Mouse (Mus musculus): ENCODE results near the gene Mex3a. TPM values are rescaled to one million over a fixed set of nuclear protein-coding genes. Genes with fewer than 3 reads are reported as not detected.

Gene Mex3a
- polyA plus RNA-seq, 1 experiment from 2014 or later: 37.4 TPM

DNA sequence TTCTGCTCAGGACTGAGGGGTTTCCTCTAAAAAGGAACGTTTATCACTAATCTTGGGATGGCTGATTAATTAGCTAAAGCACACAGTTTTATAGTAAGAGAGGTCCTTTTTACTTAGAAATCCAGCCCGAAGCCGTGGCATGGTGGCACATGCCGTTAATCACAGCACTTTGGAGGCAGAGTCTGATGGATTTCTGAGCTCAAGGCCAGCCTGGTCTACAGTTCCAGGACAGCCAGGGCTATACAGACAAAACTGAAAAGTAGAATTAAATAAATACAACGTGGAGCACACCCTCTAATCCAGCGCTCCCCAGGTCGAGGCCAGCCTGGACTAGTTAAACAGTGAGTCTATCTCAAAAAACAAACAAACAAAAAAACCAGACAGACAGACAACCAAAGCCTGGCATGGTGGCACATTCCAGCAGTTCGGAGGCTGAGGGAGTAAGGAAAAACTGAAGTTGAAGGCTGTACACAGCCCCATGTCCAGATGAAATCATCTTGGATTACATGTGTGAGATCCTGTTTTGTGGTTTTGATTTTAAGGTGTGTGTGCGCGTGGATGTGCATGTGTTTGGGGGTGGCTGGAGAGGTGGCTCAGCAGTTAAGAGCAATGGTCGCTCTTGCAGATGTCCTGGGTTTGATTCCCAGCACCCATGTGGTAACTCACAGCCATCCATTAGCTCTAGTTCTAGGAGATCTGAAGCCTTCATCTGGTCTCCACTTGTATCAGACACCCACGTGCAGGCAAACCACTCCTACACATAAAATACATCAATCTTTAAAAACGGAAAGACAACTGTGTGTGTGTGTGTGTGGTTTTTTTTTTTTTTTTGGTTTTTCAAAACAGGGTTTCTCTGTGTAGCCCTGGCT lies 21.5 kb upstream of the Mex3a start:
- Histone ChIP-seq H3K9me3 (no peaks in the 10 kb centered on the region), H3K27ac (replicated peaks) (peak overlapping the region; percentile 93), H3K4me3 (peak overlapping the region; percentile 56), H3K4me1 (peaks cover 69% of the 10 kb centered on the region), H3K27me3 (replicated peaks; ENCODE audit: low read depth, poor library complexity, severe bottlenecking) (no peaks in the 10 kb centered on the region), H3K36me3 (replicated peaks) (no peaks in the 10 kb centered on the region)
- 55% methylated on average over 13 of the region's 13 CpGs for WGBS
- DNase-seq (ENCODE audit: low spot score): no peak

DNA sequence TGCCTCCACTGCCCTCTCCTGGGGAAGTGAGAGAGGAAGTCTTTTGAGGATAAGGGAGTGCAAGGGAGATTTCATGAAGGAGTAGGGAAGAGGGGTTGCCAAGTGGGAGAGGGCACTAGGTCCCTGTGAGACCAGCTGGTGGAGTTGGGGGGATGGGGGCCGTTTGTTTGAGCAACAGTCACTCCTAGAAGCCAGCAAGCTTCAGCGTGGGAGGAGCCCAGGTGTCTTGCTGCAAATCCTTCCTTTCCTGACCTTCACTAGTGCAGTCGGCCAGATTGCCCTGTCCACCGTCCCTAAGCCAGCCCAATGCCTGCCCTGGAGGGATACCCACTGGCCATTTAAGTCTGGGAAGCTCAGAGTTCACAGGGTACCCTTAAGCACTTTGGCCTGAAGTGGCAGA lies 20.6 kb upstream of the Mex3a start:
- peak overlapping the region; percentile 93 for H3K27ac ChIP-seq (replicated peaks)
- H3K4me3 ChIP-seq: no peak overlapping the region
- H3K9me3 ChIP-seq: no peaks in the 10 kb centered on the region
- peaks cover 60% of the 10 kb centered on the region for H3K4me1 ChIP-seq
- H3K36me3 ChIP-seq (replicated peaks): no peaks in the 10 kb centered on the region
- H3K27me3 ChIP-seq (replicated peaks; ENCODE audit: low read depth, poor library complexity, severe bottlenecking): no peaks in the 10 kb centered on the region
- WGBS: 57% methylated on average over 4 of the region's 4 CpGs
- DNase-seq (ENCODE audit: low spot score): no peak

DNA sequence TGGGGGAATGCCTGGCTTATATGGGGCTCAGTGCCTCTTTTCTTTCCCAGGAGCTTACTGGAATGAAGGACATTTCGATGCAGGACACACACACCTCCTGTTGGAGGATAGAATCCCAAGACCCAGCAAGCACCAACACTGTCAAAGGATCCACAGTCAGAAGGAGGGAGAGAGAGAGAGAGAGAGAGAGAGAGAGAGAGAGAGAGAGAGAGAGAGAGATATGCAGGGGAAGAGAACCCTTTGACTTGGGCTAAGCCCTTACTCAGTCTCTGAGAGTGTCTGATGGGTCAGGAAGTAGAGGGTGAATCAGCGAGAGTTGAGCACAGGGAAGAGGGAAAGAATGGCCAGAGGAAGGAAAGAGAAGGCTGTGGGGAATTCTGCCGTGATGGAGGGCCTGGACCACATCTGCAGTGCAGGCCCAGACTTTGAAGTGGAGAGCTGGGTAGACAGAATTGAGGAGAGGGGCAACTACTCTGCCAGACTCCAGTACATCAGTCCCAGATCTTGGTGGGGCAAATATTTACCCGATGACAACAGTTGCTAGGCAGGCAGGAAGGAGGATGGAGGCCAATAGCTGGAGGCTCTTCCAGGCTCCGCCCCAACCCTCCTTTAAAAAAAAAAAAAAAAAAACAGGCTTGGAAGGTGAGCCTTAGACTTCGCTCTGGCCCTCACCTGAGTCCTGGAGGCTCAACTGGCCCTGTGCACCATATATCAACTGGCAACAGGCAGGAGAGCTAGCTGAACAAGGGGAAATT lies 19.9 kb upstream of the Mex3a start:
- Histone ChIP-seq H3K4me3 (peak overlapping the region; percentile 20; the same call in 1 of the 2 replicates), H3K27me3 (replicated peaks; ENCODE audit: low read depth, poor library complexity, severe bottlenecking) (no peaks in the 10 kb centered on the region), H3K36me3 (replicated peaks) (no peaks in the 10 kb centered on the region), H3K9me3 (no peaks in the 10 kb centered on the region), H3K27ac (replicated peaks) (peak overlapping the region; percentile 93), H3K4me1 (peaks cover 53% of the 10 kb centered on the region)
- peak; percentile 52 for DNase-seq (ENCODE audit: low spot score)
- 37% methylated on average over 6 of the region's 6 CpGs for WGBS

DNA sequence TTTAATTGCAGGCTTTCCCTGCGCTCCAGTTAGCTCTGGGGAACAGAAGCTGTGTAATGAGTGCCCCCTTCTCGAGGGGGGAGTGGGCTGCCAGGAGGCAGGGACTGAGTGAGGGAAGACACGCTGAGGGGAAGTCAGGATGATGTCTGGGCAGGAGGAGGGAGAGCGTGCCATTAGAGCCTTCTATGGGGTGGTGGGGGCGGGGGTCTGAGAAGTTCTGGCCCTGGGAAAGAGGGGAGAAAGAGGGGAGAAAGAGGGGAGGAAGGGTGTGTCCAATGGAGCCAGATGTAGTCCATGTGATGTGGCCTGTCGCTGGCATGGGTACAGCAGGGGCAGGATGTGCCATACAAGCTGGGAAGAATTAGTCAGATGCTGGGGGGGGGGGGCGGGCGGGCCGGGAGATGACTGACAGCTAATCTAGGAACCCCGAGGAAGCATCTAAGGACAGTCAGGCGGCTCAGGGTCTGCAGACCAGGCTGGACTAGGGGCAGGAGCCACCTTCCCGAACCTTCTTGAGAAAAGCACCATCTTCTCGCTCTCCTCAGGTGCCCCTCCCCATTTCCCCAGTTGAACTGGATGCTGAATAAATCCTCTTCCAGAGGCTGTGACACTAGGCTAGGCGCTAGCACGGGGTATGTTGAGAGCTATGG lies 19.2 kb upstream of the Mex3a start:
- peak overlapping the region; percentile 93 for H3K27ac ChIP-seq (replicated peaks)
- H3K4me3 ChIP-seq: peak overlapping the region; percentile 20; the same call in 1 of the 2 replicates
- no peaks in the 10 kb centered on the region for H3K9me3 ChIP-seq
- H3K36me3 ChIP-seq (replicated peaks): no peaks in the 10 kb centered on the region
- WGBS: 38% methylated on average over 13 of the region's 15 CpGs
- H3K4me1 ChIP-seq: peaks cover 52% of the 10 kb centered on the region
- no peak for DNase-seq (ENCODE audit: low spot score)
- no peaks in the 10 kb centered on the region for H3K27me3 ChIP-seq (replicated peaks; ENCODE audit: low read depth, poor library complexity, severe bottlenecking)

DNA sequence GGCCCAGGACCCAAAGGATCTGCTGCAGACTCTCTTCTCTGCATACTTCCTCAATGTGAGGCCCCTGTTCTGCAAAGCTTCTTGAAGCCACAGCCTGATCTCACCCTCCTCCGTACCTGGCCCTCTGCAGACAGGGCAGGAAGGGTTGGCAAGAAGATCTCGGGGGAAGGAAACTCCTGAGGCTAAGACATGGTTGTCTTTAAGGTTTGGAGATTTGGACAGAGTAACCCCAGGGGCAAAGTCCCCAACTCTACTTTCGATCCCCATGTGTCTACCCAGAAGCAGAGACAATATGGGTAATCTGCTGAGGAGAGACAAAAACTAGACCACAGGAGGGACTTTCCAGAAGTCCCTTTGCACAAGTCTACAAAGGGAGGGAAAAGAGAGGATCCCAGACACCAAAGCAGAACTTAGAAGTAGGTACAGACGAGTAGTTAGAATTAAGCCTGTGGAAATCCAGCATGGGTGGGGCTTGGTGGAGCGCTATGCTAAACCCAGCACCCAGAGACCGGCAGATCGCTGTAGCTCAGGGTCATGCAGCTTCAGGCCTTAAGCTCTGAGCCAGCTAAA lies 18.6 kb upstream of the Mex3a start:
- H3K27me3 ChIP-seq (replicated peaks; ENCODE audit: low read depth, poor library complexity, severe bottlenecking): no peaks in the 10 kb centered on the region
- no peak for DNase-seq (ENCODE audit: low spot score)
- peak overlapping the region; percentile 93 for H3K27ac ChIP-seq (replicated peaks)
- H3K4me1 ChIP-seq: peaks cover 55% of the 10 kb centered on the region
- 80% methylated on average over 7 of the region's 7 CpGs for WGBS
- H3K36me3 ChIP-seq (replicated peaks): no peaks in the 10 kb centered on the region
- H3K4me3 ChIP-seq: no peak overlapping the region
- H3K9me3 ChIP-seq: no peaks in the 10 kb centered on the region

DNA sequence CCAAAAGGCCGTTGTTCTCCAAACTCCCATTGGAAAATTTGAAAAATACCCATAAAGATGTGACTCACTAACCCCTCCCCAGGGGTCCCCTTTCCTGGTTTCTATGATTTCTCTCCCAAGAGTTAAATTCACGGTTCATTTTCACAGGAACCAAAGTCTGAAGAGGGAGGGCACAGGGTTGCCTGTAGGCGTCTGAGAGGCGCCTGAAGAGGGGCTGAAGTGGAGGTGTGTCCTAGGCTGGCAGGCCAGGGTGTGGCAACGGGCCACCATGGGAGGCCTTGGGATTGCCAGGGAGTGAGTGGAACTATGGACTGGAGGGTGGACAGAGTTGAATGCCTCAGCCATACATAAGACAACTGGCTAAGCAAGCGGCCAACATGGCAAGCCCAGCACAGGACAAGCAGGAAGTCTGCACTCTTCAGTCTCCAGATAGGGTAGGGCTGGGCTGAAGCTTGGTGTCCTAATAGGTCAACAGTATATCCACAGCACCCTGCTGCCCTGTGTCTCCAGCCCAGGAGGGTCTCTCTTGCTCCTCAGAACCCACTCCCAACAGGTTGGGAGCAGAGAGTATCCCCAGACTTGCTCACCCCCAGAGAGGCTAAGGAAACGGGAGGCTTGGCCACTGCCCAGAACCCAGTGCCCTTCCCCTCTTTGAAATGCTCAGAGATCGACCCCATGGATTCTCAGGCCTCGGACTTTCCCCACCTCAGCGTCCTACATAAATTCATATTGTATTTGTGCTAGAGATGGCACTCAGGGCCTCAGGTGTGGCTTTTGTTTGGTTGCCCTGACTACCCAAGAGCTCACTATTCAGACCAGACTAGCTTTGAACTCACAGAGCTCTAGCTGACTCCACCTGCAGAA lies 17.7 kb upstream of the Mex3a start:
- Histone ChIP-seq H3K36me3 (replicated peaks) (no peaks in the 10 kb centered on the region), H3K4me1 (peaks cover 50% of the 10 kb centered on the region)
- 80% methylated on average over 10 of the region's 10 CpGs for WGBS

DNA sequence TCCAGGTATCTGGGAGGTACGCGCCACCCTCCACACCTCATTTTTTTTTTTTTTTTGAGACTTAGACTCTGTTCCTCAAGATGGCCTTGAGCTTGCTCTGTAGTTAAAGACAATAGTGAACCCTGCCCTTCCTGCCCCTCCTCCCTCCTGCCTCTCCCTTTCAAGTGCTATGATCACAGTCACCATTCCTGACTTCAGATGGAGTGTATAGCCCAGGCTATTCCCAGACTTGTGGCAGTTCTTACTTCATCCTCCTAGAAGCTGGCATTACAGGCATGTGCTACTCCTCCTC lies 17.2 kb upstream of the Mex3a start:
- Histone ChIP-seq H3K27me3 (replicated peaks; ENCODE audit: low read depth, poor library complexity, severe bottlenecking) (no peaks in the 10 kb centered on the region), H3K27ac (replicated peaks) (no peak overlapping the region), H3K4me3 (no peak overlapping the region), H3K36me3 (replicated peaks) (no peaks in the 10 kb centered on the region), H3K9me3 (no peaks in the 10 kb centered on the region), H3K4me1 (peaks cover 44% of the 10 kb centered on the region)
- no peak for DNase-seq (ENCODE audit: low spot score)
- 97% methylated on average over 2 of the region's 2 CpGs for WGBS

More for the DNA sequence above, 17.7 kb upstream of the Mex3a start:
- Histone ChIP-seq H3K4me3 (no peak overlapping the region), H3K27me3 (replicated peaks; ENCODE audit: low read depth, poor library complexity, severe bottlenecking) (no peaks in the 10 kb centered on the region), H3K9me3 (no peaks in the 10 kb centered on the region), H3K27ac (replicated peaks) (no peak overlapping the region)
- DNase-seq (ENCODE audit: low spot score): no peak

DNA sequence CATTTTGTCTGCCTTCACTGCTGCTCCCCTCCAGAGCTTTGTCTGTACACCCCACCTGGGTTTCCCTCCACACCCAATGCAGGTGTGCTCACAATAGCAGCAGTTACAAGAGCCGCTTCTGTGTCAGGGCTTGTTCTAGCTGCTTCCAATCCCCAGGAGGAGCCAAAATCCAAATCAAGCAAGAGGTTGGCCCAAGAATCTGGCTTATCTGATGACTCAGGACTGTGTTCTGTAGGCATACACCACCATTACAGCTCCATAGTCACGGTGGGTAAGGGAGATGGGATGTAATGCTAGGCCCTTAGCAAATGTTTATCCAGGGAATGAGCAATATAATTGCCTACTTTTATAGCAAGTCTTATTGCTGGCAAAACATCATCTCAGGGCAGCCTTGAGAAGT lies 15.8 kb upstream of the Mex3a start:
- no peaks in the 10 kb centered on the region for H3K36me3 ChIP-seq (replicated peaks)
- 80% methylated on average over 2 of the region's 2 CpGs for WGBS
- H3K27ac ChIP-seq (replicated peaks): no peak overlapping the region
- peaks cover 33% of the 10 kb centered on the region for H3K4me1 ChIP-seq
- no peak for DNase-seq (ENCODE audit: low spot score)
- no peak overlapping the region for H3K4me3 ChIP-seq
- no peaks in the 10 kb centered on the region for H3K27me3 ChIP-seq (replicated peaks; ENCODE audit: low read depth, poor library complexity, severe bottlenecking)
- H3K9me3 ChIP-seq: no peaks in the 10 kb centered on the region

DNA sequence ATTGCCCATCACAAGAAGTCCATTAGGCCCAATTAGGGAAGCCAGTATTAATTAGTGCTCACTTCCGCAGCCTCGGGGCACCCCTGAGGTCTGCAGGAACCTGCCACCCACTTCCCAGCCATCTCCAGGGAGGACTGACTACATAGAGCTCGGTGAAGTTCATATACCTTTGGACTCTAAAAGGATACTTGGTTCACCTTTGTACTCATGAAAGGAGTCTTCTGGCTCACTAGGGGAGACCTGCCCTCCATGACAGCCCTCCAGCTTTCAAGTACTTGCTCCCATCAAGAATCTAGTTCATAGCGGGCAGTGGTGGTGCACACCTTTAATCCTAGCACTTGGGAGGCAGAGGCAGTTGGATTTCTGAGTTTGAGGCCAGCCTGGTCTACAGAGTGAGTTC lies 13.8 kb upstream of the Mex3a start:
- H3K36me3 ChIP-seq (replicated peaks): peaks cover 10% of the 10 kb centered on the region; the same call in 1 of the 2 replicates
- 85% methylated on average over 4 of the region's 4 CpGs for WGBS
- no peak overlapping the region for H3K4me3 ChIP-seq
- no peaks in the 10 kb centered on the region for H3K9me3 ChIP-seq
- peaks cover 16% of the 10 kb centered on the region for H3K4me1 ChIP-seq
- no peak overlapping the region for H3K27ac ChIP-seq (replicated peaks)
- no peak for DNase-seq (ENCODE audit: low spot score)
- H3K27me3 ChIP-seq (replicated peaks; ENCODE audit: low read depth, poor library complexity, severe bottlenecking): no peaks in the 10 kb centered on the region

DNA sequence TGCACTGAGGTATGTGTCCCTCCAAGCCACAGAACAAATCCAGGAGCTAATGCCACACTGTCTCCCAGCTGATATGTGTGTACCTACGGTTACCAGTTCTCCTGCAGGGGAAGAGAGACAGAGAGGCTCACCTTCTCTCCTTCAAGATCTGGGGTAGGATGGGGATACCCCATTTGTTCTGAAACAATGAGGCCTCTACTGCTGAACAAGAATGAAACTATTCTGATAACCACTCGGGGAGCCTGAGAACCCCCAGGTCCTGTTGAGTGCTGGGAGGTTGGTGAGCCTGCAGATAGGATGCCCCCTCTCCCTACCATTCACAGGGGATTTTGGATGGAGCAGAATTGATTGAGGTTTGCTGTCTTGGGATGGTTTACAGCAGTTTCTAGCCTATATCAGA lies 12.1 kb upstream of the Mex3a start:
- Histone ChIP-seq H3K27ac (replicated peaks) (no peak overlapping the region), H3K4me3 (no peak overlapping the region), H3K36me3 (replicated peaks) (peaks cover 27% of the 10 kb centered on the region), H3K4me1 (peaks cover 7% of the 10 kb centered on the region), H3K9me3 (no peaks in the 10 kb centered on the region), H3K27me3 (replicated peaks; ENCODE audit: low read depth, poor library complexity, severe bottlenecking) (no peaks in the 10 kb centered on the region)
- no peak for DNase-seq (ENCODE audit: low spot score)
- 85% methylated on average over 2 of the region's 2 CpGs for WGBS

DNA sequence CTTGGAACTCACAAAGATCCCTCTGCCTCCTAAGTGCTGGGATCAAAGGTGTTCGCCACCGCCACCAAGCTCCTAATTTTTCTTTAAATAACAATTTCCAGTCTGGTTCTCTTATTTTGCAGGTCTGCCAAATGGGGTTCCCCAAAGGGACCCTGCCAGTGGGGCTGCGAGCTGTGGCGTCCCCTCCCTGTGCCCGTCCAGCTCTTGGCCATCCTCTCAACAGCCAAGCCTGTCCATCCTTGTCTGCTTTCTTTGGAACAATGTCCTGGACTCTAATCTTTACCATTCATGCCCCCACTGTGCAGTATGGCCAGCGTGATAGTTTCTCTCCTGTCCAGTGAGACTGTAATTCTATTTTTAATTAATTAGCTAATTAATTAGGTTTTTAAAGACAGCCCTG lies 11.0 kb upstream of the Mex3a start:
- Histone ChIP-seq H3K4me3 (no peak overlapping the region), H3K36me3 (replicated peaks) (peaks cover 32% of the 10 kb centered on the region), H3K4me1 (peaks cover 14% of the 10 kb centered on the region), H3K27me3 (replicated peaks; ENCODE audit: low read depth, poor library complexity, severe bottlenecking) (no peaks in the 10 kb centered on the region), H3K9me3 (no peaks in the 10 kb centered on the region), H3K27ac (replicated peaks) (no peak overlapping the region)
- no peak for DNase-seq (ENCODE audit: low spot score)
- WGBS: 94% methylated on average over 6 of the region's 6 CpGs
